ENCODE assay signal across 8 mouse cellular contexts in the genomic region with DNA sequence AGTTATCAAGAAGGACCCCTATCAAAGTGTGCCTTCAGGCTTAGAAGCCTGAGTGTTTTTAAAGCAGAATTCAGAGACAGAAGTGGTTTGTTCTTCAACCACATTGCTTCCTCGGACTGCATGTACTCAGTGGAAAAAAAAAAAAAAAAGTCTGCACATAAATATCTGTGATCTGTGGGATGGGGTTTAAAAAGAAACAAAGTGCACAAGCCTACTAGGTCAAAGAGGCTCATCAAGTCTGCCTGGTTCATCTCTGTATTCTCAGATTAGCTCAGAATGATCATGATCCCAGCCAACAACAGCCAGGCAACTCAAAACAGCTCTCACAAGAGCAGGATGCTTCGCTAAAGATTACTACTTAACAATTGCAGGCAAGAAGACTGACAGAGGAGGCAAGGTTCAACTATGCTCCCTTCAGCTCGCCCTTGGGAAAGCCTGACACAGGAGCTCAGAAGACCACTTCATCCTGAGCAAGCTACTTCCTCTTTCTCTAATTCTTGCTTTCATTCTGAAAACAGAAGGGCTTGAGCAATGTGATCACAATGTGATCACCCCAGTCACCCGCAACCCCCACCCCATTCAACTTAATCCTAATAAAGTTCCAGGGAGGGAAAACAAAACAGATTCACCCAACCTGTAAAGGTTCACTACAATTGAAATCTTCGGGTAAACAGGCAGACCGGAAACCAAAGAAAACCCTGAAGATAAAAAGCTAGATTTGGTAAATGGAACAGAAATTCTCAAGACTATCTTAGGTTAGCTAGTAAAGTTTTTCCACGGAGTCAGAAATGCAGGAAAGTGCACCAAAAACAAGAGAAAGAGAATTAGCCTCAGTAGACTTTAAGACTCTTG. TPM values are rescaled to one million over a fixed set of nuclear protein-coding genes. Genes with fewer than 3 reads are reported as not detected.
A peak's percentile ranks its signal among the peaks of the same experiment; 100 is the strongest.
DNase-seq lines count a peak whose midpoint lies in the region; ATAC-seq and TF ChIP-seq lines count a peak whose summit lies in the region.

No protein-coding gene starts in this region.

- no peaks in the 10 kb centered on the region for H3K9me3 ChIP-seq in forebrain, postnatal 0 days (ENCODE audit: low read length)
- no peaks in the 10 kb centered on the region for H3K9me3 ChIP-seq in limb, embryonic 10.5 days (replicated peaks)
- no peaks in the 10 kb centered on the region for H3K9me3 ChIP-seq in midbrain, embryonic 13.5 days

- no peaks in the 10 kb centered on the region for H3K36me3 ChIP-seq in forebrain, postnatal 0 days (ENCODE audit: insufficient read depth)
- no peaks in the 10 kb centered on the region for H3K36me3 ChIP-seq in limb, embryonic 10.5 days
- H3K36me3 ChIP-seq in midbrain, embryonic 13.5 days: no peaks in the 10 kb centered on the region

- intact Hi-C loops in left cerebral cortex, postnatal 10 days (cut with DNase I): no loop called here

- DNase-seq in A20 (ENCODE audit: low read depth, low spot score): peak; percentile 83
- peak; percentile 14 to 23 for DNase-seq in CD8-positive naive resting alpha-beta T cell, adult 2 months (ENCODE audit: low read depth in 2 of 2, low spot score in 2 of 2)
- no peak for DNase-seq in forebrain, postnatal 0 days
- DNase-seq in limb, embryonic 10.5 days (ENCODE audit: low spot score): no peak
- peak; percentile 21 for DNase-seq in thymus, postnatal 14 days
- no peak for DNase-seq in left cerebral cortex, postnatal 10 days (ENCODE audit: extremely low spot score in 1 of 2, low spot score in 2 of 2)
- no peak for DNase-seq in urinary bladder, postnatal 14 days (ENCODE audit: low spot score)

- H3K4me2 ChIP-seq in forebrain, postnatal 0 days (ENCODE audit: low read depth): peak overlapping the region; percentile 92
- peak overlapping the region; percentile 86 for H3K4me2 ChIP-seq in midbrain, embryonic 13.5 days (replicated peaks)

- no peaks in the 10 kb centered on the region for H3K27me3 ChIP-seq in forebrain, postnatal 0 days (ENCODE audit: insufficient read depth, low read length)
- H3K27me3 ChIP-seq in limb, embryonic 10.5 days (ENCODE audit: low read depth, poor library complexity, severe bottlenecking): no peaks in the 10 kb centered on the region
- H3K27me3 ChIP-seq in midbrain, embryonic 13.5 days: no peaks in the 10 kb centered on the region

- peak overlapping the region; percentile 46 for H3K4me3 ChIP-seq in forebrain, postnatal 0 days (ENCODE audit: low read depth, low read length)
- H3K4me3 ChIP-seq in limb, embryonic 10.5 days: peak overlapping the region; percentile 65
- peak overlapping the region; percentile 46 for H3K4me3 ChIP-seq in midbrain, embryonic 13.5 days (replicated peaks)

- TF ChIP-seq CTCF in forebrain, postnatal 0 days (IDR thresholded peaks at IDR 0.05; ENCODE audit: low read depth): no peak

- H3K4me1 ChIP-seq in forebrain, postnatal 0 days (ENCODE audit: insufficient read depth): no peaks in the 10 kb centered on the region; the same call in 1 of the 2 replicates
- H3K4me1 ChIP-seq in limb, embryonic 10.5 days: peaks cover 11% of the 10 kb centered on the region
- H3K4me1 ChIP-seq in midbrain, embryonic 13.5 days (replicated peaks): peaks cover 13% of the 10 kb centered on the region

- no peak for ATAC-seq in forebrain, postnatal 0 days
- no peak for ATAC-seq in midbrain, embryonic 13.5 days

- H3K9ac ChIP-seq in forebrain, postnatal 0 days: peak overlapping the region; percentile 46; the same call in 1 of the 2 replicates
- no peak overlapping the region for H3K9ac ChIP-seq in midbrain, embryonic 13.5 days (replicated peaks)

- WGBS in forebrain, postnatal 0 days: 33% methylated on average over 7 of the region's 7 CpGs
- WGBS in limb, embryonic 10.5 days: 47% methylated on average over 7 of the region's 7 CpGs
- WGBS in midbrain, embryonic 13.5 days: 26% methylated on average over 7 of the region's 7 CpGs

- no peak overlapping the region for H3K27ac ChIP-seq in forebrain, postnatal 0 days (ENCODE audit: low read depth, low read length)
- H3K27ac ChIP-seq in limb, embryonic 10.5 days: peak overlapping the region; percentile 85
- H3K27ac ChIP-seq in midbrain, embryonic 13.5 days: no peak overlapping the region

RNA-seq across cellular contexts. Expression of a gene that starts 0.7 kb away (rescaled TPM):
- 8.8 and 12.8 TPM in 2 replicates for total RNA-seq in forebrain, postnatal 0 days (2014; rRNA removed)
- 13.6 and 16.1 TPM in 2 replicates for polyA plus RNA-seq in forebrain, postnatal 0 days (2015; fragmentation: Nextera tagmentation; extraction: Ambion mirVana)
- 20.3 and 24.1 TPM in 2 replicates for polyA plus RNA-seq in limb, embryonic 10.5 days (2016; fragmentation: Nextera tagmentation; extraction: Ambion mirVana)
- 10.9 and 12.0 TPM in 2 replicates for polyA plus RNA-seq in midbrain, embryonic 13.5 days (2015; fragmentation: Nextera tagmentation; extraction: Ambion mirVana)
- 10 to 100 TPM in 1 of 2 experiments, 1 to 10 TPM in 1; 8.5 to 12.5 TPM for total RNA-seq in left cerebral cortex, postnatal 10 days (2021)

Comparison
In these comparisons a context has a peak if more than half of its experiments do, and no peak if none do; other contexts are left out.
1. DNase-seq: peak in A20 (single experiment), CD8-positive naive resting alpha-beta T cell, adult 2 months (2 of 2) and thymus, postnatal 14 days (single experiment); none in forebrain, postnatal 0 days (single experiment), limb, embryonic 10.5 days (single experiment), left cerebral cortex, postnatal 10 days (0 of 2) and urinary bladder, postnatal 14 days (single experiment).
2. Peak in every context shown above with its lines, with median percentiles within 50 percentile points of each other: H3K4me3 ChIP-seq.